Mouse (Mus musculus) liver, adult 2 months (tissue): ENCODE data around the gene Lrfn5.

ENCODE experiments used
- CTCF ChIP-seq: fragments of 200-500 bp; IDR thresholded peaks from 2 replicates; pipeline ENCODE4 v1.5.1; 2011; ENCODE audit warnings: low read depth, low read length, control low read depth
- POLR2A ChIP-seq: fragments of 200-500 bp; IDR thresholded peaks from 2 replicates; pipeline ENCODE4 v1.6.1; 2011; ENCODE audit warnings: low read length, control low read depth; ENCODE audit not compliant: insufficient read depth; ENCODE audit errors: extremely low read depth

DNA sequence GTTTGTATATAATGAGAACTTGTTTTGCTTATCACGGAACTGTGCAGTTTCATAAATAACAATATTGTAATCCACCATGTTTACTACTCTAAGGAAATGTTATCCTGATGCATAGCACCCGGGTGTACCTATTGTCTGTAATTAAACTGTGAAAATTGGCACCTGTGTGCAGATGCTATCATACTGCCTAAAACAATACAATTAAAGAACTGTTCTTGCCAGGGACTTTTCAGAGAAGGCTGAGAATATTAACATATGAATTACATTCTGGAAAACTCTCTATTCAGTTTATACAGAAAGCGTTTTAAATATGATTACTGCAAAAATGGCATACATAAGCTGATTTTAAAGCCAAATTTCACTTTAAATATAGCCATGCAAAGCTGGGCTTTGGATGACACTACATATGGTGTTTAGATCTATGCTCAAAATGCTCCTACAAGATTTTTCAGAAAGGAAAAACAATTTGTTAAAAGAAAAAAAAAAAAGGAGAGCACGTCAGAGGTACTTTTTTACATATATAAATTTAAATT, 284.2 kb downstream of the Lrfn5 start:
- TF ChIP-seq CTCF: no peak
- no peak for TF ChIP-seq POLR2A
